In genomic region chrX:100708032-100708431, GRCm38 (mm10) we compare ENCODE assay signal across 12 mouse cellular contexts.
"Had no signal": no experiment of that assay in that cellular context is flagged by ENCODE, and none has a peak within 500 bp of the region (broad histone marks: within the 10 kb centered on the region; RNA-seq: fewer than 3 reads in every experiment).

No protein-coding gene starts in this region.

- DNase-seq: left cerebral cortex, postnatal 4 days; liver, embryonic 13.5 days; lung, adult 18-20 months; right cerebral cortex, adult 18-20 months; spleen, adult 18-20 months; thymus, adult 18-20 months; thymus, postnatal 14 days had no signal

- H3K36me3 ChIP-seq: midbrain, embryonic 12.5 days had no signal

- H3K27me3 ChIP-seq: limb, embryonic 13.5 days; liver, embryonic 13.5 days; midbrain, embryonic 12.5 days had no signal

- H3K9me3 ChIP-seq: limb, embryonic 13.5 days; liver, embryonic 13.5 days; midbrain, embryonic 12.5 days had no signal

- H3K9ac ChIP-seq: hindbrain, embryonic 14.5 days; limb, embryonic 13.5 days; liver, embryonic 13.5 days; midbrain, embryonic 12.5 days had no signal

- H3K4me3 ChIP-seq: layer of hippocampus, adult 2 months; limb, embryonic 13.5 days; liver, embryonic 13.5 days; midbrain, embryonic 12.5 days had no signal

- H3K27ac ChIP-seq: hindbrain, embryonic 14.5 days; kidney, postnatal 0 days; layer of hippocampus, adult 2 months; limb, embryonic 13.5 days; liver, embryonic 13.5 days; midbrain, embryonic 12.5 days had no signal

- H3K4me2 ChIP-seq: hindbrain, embryonic 14.5 days; limb, embryonic 13.5 days; liver, embryonic 13.5 days; midbrain, embryonic 12.5 days had no signal

- H3K4me1 ChIP-seq: limb, embryonic 13.5 days; liver, embryonic 13.5 days; midbrain, embryonic 12.5 days had no signal
